In the genomic region with DNA sequence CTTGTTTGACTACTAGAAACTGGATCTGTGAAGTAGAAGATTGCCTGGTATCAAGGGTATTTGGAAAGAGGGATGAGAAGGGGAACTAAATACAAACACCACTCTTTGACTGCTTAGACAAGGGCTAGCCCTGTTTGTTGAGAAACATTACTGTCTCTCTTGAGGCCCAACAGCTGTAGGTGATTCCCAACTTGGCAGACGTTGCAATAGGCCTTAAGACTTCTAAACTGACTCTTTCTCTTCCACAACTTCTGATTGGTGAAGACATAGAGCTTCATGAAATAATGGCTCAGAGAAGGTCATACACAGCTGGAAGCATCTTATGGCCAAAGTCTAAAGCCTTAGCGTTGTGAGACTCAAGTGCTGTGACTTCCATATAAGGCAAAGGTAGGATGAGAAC, we compare ENCODE assay signal across 12 mouse cellular contexts.
"Had no signal": no experiment of that assay in that cellular context is flagged by ENCODE, and none has a peak within 500 bp of the region (broad histone marks: within the 10 kb centered on the region; RNA-seq: fewer than 3 reads in every experiment).

No protein-coding gene starts in this region.

- ATAC-seq: hindbrain, embryonic 16.5 days; inflammation-experienced regulatory T-cells, adult 6 months; liver, embryonic 12.5 days; midbrain, embryonic 16.5 days had no signal

- H3K36me3 ChIP-seq: limb, embryonic 15.5 days; liver, embryonic 12.5 days; midbrain, embryonic 12.5 days; neural tube, embryonic 13.5 days had no signal

- H3K4me2 ChIP-seq: limb, embryonic 15.5 days; liver, embryonic 12.5 days; midbrain, embryonic 12.5 days; neural tube, embryonic 13.5 days had no signal

- H3K9me3 ChIP-seq: limb, embryonic 15.5 days; liver, embryonic 12.5 days; neural tube, embryonic 13.5 days had no signal

- H3K9ac ChIP-seq: limb, embryonic 15.5 days; liver, embryonic 12.5 days; midbrain, embryonic 12.5 days; neural tube, embryonic 13.5 days had no signal

- DNase-seq: layer of hippocampus, adult 9-11 months; layer of hippocampus, postnatal 36 days; right cerebral cortex, postnatal 25 days; thymus, adult 18-20 months; thymus, postnatal 14 days had no signal

- H3K27ac ChIP-seq: limb, embryonic 15.5 days; liver, embryonic 12.5 days; midbrain, embryonic 12.5 days; neural tube, embryonic 13.5 days had no signal

- H3K27me3 ChIP-seq: limb, embryonic 15.5 days; liver, embryonic 12.5 days; midbrain, embryonic 12.5 days; neural tube, embryonic 13.5 days had no signal

- H3K4me1 ChIP-seq: limb, embryonic 15.5 days; liver, embryonic 12.5 days; midbrain, embryonic 12.5 days; neural tube, embryonic 13.5 days had no signal

- H3K4me3 ChIP-seq: limb, embryonic 15.5 days; liver, embryonic 12.5 days; midbrain, embryonic 12.5 days; neural tube, embryonic 13.5 days had no signal
